Mouse (Mus musculus): ENCODE measurements around the gene P2ry14. TPM values are rescaled to one million over a fixed set of nuclear protein-coding genes. Genes with fewer than 3 reads are reported as not detected.

The P2ry14 gene
- 3.7 TPM in 2 replicates for polyA plus RNA-seq (2012; rRNA removed)

DNA sequence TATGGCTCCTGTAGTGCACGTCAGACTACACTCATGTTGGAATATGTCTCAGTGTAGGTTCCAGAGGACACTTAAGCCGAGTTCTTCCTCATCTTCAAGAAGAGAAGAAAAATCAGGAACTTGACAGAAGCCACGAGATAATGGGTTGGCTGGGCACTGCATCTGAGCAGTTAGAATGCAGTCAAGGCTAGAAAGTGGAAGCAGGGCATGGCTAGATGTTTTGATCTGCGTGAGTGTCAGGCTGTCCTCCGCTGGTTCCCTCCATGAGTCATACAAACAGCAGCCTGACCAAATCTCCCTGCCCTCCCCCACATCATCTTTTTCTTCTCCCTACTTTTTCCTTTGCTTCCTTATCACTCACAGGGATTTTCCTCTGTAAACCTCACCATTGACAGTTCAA lies at the start of gene P2ry14:
P2ry14 (minus strand) TSS at position 195 of the 400 bp plus-strand sequence.
- DNase-seq (ENCODE audit: extremely low spot score in 1 of 2, low spot score in 1 of 2), result no peak

DNA sequence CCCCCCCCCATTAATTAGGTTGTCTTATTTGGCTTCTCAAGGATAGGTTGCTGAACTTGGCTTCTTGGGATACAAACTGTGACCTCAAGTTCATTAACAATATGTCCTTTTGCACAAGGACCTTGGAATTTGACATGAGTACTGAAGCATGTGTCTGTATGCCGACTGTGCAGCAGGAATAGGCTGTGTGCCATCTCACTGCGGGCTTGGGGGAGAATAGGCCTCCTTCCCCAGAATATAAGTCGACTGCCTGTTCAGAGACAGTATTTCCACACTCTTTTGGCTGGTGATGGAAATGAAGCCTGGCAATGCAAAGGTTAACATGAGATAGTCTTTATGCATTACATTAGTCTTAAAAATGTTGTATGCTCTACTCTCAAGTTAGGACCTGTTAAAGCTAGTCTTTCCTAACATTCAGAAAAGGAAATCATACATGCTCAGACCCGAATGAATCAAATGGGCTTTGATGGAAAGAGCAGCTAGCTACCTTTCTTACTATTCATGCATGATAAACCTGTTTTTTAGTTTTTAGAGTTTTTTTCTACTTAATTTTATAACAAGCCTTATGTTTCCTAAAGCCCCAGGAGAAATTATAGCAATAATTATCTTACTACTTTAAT lies 44.0 kb upstream of the P2ry14 start:
- no peak for DNase-seq (ENCODE audit: extremely low spot score in 1 of 2, low spot score in 1 of 2)

DNA sequence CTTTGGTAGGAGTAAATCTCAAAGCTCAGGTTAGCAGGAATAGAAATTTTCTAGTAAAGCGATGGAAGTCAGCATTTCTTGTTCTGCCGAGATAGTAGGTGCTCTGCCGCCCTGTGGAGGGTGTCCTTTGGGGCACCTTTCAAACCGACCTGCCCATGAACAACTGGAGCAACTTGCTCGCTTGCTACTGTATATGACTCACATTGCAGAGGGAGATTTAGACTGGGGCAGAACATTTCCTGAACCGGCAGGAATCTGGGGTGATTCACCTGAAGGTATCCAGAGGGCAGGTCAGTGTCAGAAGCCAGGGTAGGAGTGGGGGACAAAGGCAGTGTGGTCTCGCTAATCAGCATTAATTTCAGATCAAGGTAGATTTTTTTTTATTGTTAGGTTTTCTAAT lies 41.5 kb upstream of the P2ry14 start, which contains the start of gene Gpr87:
Gpr87 (minus strand) TSS at position 167 of the 400 bp plus-strand sequence.
- no peak for DNase-seq (ENCODE audit: extremely low spot score in 1 of 2, low spot score in 1 of 2)

DNA sequence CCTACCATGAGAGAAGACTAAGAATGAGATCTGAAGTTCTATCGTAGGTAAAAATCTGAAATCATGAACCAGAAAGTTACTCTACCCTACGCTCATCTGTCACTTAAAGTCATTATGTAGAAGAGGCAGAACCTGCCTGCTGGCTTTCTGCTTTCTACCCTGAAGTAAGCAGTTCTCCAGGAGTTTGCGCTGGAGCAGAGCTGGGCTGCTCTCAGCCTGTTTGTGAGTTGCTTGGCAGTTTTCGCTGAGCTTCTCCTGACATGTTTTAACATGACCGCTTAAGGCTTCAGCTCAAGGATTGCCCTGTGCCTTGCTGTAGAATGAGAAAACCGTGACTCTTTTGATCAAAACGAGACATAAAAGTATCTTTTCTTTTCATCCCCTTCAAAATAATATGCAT lies 40.7 kb upstream of the P2ry14 start:
- no peak for DNase-seq (ENCODE audit: extremely low spot score in 1 of 2, low spot score in 1 of 2)

DNA sequence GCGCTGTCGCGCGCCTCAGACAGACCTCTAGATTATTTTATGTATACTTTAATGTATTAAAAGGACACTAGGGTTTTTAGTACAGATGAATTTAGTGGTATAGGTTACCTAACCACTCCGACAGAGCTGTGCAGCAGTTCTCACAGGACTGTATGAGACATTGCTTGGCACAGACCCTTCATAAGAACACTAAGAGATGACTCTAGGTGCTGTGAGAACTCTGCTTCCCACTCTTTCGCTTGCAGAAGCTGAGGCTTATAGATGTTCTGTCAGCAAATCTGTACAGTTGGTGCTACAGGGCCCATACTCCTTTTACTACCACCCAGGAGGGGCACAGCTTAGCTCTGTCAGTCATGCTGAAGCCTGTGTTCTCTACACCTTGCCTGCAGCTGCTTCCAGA lies 38.3 kb upstream of the P2ry14 start:
- DNase-seq (ENCODE audit: extremely low spot score in 1 of 2, low spot score in 1 of 2), result no peak

DNA sequence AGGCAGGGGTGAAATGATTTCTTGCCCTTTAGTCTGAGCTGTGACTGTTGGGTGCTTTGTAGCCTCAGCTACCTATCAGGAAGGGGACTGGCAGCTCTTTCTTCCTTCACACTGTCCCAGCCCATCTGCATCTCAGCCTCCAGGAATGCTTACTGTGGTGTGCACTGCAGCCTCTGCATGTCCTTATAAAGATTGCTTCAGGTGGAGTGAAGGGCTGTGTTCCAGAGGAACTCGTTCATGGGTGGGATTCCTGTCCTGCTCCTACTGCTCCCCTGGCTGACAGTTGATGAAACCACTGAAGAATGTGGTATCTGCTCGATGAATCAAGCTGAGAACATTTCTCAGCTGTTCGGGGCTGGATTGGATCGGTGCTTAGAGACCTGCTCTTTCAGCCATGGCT lies 33.9 kb upstream of the P2ry14 start:
- no peak for DNase-seq (ENCODE audit: extremely low spot score in 1 of 2, low spot score in 1 of 2)

DNA sequence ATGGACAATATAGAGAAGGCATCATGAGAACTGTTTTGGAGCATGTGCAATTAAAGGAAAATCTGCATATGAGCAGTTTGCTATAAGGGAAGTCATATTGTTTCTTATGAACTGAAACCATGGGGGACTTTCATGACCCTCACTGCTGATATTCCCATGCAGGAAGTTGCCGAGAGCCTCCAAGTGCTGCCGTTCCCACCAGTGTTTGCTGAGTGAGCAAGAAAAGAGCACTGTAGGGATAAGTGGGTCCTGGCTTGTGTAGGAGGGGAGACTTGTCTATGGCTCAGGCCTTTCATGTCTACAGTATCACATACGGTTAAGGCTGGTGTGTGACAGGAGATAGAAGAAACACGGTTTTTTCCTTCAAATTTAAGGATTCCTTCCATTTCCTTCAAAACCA lies 32.2 kb upstream of the P2ry14 start:
- DNase-seq (ENCODE audit: extremely low spot score in 1 of 2, low spot score in 1 of 2), result no peak

DNA sequence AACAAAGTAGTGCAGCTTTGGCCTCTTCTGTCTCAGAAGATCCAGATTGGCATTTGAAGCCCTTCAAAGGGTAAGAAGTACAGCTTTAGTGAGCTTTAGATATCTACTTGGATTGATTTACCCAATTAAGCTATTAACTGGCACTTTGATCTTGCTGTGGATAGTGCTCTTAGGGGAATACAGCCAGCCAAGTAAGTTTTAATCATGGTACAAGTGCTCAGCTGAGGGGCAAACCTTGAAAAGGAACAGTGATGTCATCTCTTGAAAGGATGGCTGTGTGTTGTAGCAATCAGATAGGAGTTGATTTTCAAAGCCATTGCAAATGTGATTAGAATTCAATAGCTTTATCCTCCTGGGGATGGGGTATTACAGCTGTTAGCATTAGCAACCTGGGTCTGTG lies 28.7 kb upstream of the P2ry14 start:
- no peak for DNase-seq (ENCODE audit: extremely low spot score in 1 of 2, low spot score in 1 of 2)

DNA sequence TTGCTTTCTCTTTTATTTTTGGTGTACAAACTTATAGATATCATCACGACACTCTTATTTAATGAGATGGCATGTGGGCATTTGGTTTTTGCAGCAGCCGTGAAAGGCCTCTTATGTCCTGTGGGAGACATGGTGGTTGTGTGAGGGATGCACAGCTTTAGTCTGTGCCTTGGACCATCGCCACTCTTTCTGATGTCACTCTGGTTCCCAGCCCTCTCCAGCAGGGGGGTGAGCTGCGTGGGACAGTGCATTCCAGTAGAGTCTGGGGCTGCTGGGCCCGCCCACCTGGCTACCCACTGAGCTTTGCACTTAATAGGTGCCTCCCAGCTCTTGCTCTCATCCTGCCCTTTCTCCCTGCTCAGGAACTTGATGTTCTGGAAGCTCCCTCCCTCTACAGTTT lies 27.7 kb upstream of the P2ry14 start:
- DNase-seq (ENCODE audit: extremely low spot score in 1 of 2, low spot score in 1 of 2), result no peak

DNA sequence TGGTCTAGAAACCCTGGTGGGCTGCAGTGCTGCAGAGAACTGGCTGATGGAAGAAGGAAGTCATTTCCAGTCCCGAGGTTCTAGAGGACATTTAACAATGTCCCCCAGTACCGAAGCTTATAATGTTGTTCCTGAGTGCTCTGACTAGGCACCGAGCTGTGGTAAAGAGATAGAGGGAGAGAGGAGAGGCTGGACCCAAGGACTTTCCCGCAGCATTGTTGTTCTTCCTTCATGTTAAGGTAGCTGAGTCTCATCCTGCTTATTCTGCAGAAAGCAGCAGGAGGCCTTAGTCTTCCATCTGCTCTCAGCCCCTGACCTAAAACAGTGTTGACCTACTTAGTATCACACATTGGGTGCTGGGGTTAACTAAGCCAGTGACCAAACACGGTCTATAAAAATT lies 23.5 kb upstream of the P2ry14 start:
- no peak for DNase-seq (ENCODE audit: extremely low spot score in 1 of 2, low spot score in 1 of 2)

DNA sequence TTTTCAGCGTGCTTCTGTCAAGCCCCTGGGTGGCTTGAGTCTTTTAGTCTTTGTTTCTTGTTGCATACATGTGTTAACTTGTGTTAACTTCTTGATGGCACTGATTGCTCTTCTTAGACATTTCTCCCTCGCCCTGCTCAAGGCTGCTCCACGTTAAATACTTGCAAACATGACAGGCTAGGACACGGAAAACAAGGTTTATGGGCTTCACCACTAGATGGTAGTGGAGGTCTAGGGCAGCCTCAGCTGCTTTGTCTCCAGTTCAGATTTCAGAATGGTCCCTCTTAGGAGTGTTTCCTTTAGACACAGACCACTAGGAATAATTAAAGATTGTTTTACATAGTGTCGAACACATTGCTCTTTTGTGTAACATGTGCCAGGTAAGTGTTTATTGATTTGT lies 21.8 kb upstream of the P2ry14 start:
- peak in 1 of 2 experiments; percentile 71 for DNase-seq (ENCODE audit: extremely low spot score in 1 of 2, low spot score in 1 of 2)

DNA sequence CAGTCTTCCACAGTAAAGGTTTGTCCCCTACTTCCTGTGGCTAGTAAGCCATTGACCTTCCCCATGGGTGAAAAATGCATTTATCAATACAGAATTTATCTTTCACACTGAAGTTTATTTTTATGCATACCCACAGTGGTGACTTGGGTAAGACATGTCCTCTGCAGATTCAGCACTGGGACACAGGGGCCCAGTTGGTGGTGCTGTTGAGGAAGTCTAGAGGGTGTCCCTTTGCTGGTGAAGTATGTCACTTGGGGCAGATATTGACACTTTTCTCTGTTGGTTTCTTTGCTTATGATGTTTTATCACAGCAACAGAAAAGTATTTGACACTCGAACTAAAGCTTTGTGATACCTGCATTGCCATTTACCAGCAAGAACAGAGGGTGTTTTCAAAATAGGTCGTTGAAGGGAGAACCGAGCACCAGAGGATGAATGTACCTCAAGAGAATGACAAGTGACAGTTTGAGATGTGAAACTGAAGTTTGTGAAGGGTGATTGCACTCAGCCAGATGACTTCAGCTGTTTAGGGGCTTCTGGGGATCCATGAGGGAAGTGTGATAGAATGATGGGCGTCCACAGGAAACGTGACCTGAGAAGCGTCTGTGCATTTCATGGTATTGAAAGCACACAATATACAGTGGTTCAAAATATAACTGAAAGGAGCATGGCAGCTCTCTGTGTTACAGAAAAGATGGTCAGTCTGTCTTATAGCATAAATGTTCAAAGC lies 21.2 kb upstream of the P2ry14 start:
- no peak for DNase-seq (ENCODE audit: extremely low spot score in 1 of 2, low spot score in 1 of 2)

DNA sequence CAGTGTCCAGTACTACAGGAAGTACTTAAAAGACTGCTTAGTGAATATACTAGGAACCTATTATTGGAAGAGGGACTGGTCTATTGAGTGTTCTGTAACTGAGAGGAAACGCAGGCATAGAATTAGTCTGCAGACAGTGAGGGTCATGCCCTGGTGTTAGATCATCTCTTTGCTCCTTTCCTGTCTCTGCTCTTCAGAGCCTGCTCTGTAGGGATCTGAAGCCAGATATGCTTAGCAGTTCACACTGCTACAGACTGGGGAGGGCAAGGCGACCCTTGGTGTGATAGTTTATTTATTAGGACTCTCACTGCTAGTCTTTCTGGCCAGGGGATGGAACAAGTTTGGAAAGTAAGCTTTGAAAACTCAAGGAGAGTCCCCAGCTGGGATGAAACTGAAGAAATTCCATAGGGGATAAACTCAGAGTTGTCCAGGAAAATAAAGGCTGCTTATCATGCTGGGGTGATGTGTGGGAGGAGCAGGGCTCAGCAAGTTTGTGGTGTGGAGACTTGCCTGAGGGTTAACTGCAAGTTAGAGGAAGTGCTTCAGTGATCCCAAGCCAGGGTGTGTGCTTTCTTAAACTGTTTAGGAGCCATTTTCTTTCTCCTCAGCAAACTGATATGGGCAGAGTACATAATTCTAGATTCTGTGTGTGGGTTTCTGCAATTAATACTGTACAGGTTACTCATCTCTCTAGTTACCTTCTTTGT lies 16.7 kb upstream of the P2ry14 start:
- DNase-seq (ENCODE audit: extremely low spot score in 1 of 2, low spot score in 1 of 2), result no peak

DNA sequence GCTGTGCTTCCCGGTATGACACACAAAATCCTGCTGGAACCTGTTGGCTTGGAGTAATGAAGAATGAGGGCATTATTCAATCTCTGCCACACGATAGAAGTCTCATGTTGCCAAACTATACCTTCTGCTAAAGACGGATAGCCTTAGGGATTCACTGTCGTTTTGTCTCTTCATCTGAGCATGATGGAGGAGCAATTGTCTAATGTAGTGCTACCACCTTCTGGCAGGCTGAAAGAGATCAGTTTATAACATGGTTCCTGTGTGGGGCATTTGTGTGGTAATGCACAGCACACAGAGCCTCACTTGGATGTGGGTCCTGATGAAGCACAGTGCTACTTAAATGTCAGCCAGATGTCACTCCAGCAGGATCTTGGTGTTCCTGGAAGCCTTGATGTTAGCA lies 15.8 kb upstream of the P2ry14 start:
- no peak for DNase-seq (ENCODE audit: extremely low spot score in 1 of 2, low spot score in 1 of 2)

DNA sequence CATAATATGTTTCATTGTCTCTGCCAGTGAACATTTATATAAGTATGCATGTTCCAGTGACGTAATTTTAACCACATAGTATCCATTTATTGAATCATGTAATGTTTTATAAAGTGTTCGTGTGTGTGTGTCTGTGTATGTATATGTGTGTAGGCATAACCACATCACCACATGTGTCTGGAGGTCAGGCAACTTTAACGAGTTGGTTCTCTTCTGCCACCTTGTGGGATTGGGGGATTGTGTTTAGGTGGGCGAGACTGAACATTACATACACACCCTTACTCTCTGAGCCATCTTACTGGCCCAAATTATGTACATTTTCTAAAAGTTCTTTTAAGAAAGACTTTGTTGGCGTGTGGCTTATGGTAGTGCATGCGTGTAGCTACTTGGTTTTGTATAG lies 15.1 kb upstream of the P2ry14 start:
- no peak for DNase-seq (ENCODE audit: extremely low spot score in 1 of 2, low spot score in 1 of 2)

DNA sequence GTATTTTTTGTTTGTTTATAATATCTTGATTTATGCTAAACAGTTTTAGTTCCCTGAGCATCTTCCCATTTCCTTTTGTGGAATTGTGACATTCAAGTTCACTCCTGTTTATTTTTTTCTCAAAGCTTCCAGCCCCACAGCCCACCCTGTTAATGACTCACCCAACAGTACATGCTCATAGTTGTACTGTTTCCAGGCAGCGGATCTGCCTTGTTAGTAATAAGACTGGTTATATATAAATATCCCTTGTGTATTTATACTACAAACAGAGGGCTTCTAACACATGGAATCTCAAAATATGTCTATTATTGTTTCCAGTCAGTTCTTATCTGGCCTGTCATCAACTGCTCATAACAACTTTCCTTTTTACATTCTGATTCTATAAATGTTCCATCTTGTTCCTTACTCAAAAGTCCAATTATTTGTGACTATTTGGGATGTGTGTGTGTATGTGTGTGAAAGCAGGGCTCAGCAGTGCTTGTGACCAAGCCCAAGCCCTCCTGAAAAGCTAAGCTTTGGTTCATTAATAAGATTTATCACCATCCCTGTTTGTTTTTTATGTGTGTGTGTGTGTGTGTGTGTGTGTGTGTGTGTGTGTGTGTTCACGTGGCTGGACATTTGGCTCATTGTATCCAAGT lies 14.1 kb upstream of the P2ry14 start:
- peak in 1 of 2 experiments; percentile 45 for DNase-seq (ENCODE audit: extremely low spot score in 1 of 2, low spot score in 1 of 2)

DNA sequence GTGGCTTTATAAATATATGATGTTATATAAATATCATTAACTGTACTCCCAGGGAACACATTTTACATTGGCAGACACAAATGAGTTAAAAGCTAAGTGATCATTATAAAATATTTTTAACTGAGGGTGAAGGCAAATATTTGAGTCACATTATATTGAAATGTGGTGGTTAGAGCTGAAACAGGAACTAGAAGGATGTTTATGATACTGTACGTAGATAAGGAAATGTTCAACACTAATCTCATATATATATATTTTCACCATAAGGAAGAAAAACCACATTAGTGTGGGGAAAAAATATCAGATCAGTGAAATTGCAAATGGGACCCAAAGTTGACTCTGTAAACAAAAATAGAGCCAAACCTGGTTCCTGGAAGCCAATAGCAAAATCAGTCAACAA lies 7.0 kb upstream of the P2ry14 start:
- DNase-seq (ENCODE audit: extremely low spot score in 1 of 2, low spot score in 1 of 2), result no peak

DNA sequence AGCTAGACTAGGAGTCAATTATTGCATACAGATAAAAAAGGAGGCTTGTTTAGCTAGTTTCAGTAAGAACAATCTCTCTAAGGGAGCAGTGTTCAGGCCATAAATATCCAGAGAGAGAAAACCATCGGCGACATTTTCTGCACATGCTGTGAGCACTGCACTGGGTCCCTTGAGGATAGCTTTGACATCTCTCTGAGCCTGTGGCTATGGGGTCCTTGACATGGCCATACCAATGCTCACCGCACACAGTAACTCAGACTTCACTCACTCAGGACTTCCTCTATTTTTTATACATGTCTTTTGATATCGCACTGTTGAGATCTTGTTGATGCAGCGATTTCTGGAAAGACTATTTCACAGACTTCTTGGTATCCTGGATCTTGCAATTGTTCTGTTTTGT lies 3.6 kb upstream of the P2ry14 start:
- no peak for DNase-seq (ENCODE audit: extremely low spot score in 1 of 2, low spot score in 1 of 2)

DNA sequence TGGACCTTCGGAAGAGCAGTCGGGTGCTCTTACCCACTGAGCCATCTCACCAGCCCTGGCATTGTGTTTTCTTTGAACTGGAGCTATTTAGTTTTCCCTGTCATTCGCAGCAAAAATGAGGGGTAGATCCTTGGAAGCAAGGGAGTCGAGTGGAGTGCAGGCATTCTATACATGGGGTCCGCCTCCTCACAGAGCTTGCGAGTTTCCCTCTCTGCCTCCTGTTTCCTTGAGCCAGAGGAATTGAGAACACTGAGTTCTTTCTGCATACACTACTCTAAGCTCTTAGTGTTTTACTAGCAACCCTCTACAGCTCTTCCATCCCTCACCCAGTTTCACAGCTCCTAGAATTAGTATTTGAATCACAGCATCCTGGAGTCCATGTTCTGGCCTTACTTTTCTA lies 2.0 kb upstream of the P2ry14 start:
- peak; percentile 30 to 33 for DNase-seq (ENCODE audit: extremely low spot score in 1 of 2, low spot score in 1 of 2)

DNA sequence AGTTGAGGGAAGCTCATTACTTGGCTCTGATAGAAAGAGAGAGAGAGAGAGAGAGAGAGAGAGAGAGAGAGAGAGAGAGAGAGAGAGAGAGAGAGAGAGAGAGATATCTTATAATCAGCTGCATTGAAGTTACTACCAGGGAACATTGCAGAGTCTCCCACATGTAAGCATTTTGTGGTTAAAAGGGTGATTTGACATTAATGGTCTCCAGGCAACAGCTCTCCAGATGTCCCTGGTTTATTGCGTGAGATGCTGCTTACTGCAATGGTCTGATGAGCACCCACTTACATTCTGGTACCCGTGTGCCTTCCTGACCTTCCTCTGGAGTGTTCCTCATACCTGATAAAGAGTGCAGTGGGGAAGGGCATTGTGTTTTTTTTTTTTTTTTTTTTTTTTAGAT lies 1.5 kb upstream of the P2ry14 start:
- DNase-seq (ENCODE audit: extremely low spot score in 1 of 2, low spot score in 1 of 2), result no peak

DNA sequence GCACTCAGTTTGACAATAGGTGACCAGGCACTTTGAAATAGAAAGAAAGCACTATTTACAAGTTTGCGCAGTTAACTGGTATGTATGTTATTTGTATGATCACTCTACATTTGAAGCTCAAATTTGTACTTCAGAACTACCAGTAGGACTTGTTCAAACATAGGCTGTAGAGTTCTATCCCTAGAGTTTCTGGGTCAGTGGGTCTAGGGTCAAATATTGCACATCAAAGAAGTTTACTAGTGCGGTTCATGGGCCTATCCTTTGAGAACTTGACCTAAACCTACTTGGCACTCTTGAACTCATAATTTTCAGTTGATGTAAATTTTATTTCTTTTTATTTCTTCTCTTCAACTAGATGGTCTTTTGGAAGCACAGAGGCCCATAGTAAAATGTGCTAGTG lies 2.8 kb downstream of the P2ry14 start:
- no peak for DNase-seq (ENCODE audit: extremely low spot score in 1 of 2, low spot score in 1 of 2)
